Comparison of ENCODE assay signal across 18 mouse cellular contexts in the genomic region with DNA sequence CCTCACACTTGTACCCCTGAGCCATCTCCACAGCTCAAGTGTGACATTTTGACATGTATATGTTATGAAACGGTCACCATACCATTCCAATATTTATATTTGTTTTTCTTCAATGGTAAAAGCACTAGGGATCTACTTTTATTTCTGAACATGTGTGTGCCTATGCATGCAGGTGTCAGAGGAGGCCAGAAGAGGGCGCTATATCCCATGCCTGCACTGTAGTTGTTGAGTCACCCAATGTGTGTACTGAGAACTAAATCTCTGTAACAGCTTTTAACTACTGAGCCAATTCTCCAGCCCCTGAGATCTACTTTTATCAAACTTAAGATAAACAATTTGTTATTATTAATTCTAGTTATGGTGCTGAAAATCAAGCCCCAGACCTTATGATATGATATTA. TPM values are rescaled to one million over a fixed set of nuclear protein-coding genes. Genes with fewer than 3 reads are reported as not detected.
A peak's percentile ranks its signal among the peaks of the same experiment; 100 is the strongest.
DNase-seq lines count a peak whose midpoint lies in the region; ATAC-seq and TF ChIP-seq lines count a peak whose summit lies in the region.
"Had no signal": no experiment of that assay in that cellular context is flagged by ENCODE, and none has a peak within 500 bp of the region (broad histone marks: within the 10 kb centered on the region; RNA-seq: fewer than 3 reads in every experiment).

No protein-coding gene starts in this region.

- H3K4me1 ChIP-seq in hindbrain, embryonic 11.5 days (replicated peaks; ENCODE audit: control insufficient read depth, insufficient read depth, low read length) = no peaks in the 10 kb centered on the region
- no peaks in the 10 kb centered on the region for H3K4me1 ChIP-seq in hindbrain, embryonic 16.5 days (ENCODE audit: control insufficient read depth, insufficient read depth, low read depth, low read length)
- H3K4me1 ChIP-seq in lung, embryonic 14.5 days (ENCODE audit: insufficient read depth) = no peaks in the 10 kb centered on the region
- H3K4me1 ChIP-seq in cortical plate, adult 2 months (ENCODE audit: control insufficient read depth, insufficient read depth, low read length) = no peaks in the 10 kb centered on the region
- H3K4me1 ChIP-seq: hindbrain, embryonic 12.5 days; limb, embryonic 15.5 days had no signal

- 75% methylated on average over 2 of the region's 2 CpGs for WGBS in hindbrain, embryonic 11.5 days
- WGBS in hindbrain, embryonic 16.5 days = 82% methylated on average over 2 of the region's 2 CpGs
- 66% methylated on average over 2 of the region's 2 CpGs for WGBS in lung, embryonic 14.5 days

- no peak overlapping the region for H3K4me2 ChIP-seq in hindbrain, embryonic 11.5 days (replicated peaks; ENCODE audit: low read depth, low read length)
- no peak overlapping the region for H3K4me2 ChIP-seq in hindbrain, embryonic 16.5 days (ENCODE audit: low read length)
- no peak overlapping the region for H3K4me2 ChIP-seq in lung, embryonic 14.5 days
- H3K4me2 ChIP-seq: heart, embryonic 11.5 days; hindbrain, embryonic 12.5 days; limb, embryonic 15.5 days had no signal

- TF ChIP-seq CTCF in lung, embryonic 14.5 days (IDR thresholded peaks at IDR 0.05; ENCODE audit: low read depth) = peak; percentile 47; the same call in 1 of the 2 replicates
- TF ChIP-seq CTCF in cortical plate, adult 2 months (IDR thresholded peaks at IDR 0.05; ENCODE audit: extremely low read depth, insufficient read depth, low read length) = peak; percentile 37; the same call in 1 of the 2 replicates

- no peak overlapping the region for H3K27ac ChIP-seq in hindbrain, embryonic 11.5 days (ENCODE audit: low read depth, low read length)
- H3K27ac ChIP-seq in hindbrain, embryonic 16.5 days (ENCODE audit: low read depth, low read length) = no peak overlapping the region
- no peak overlapping the region for H3K27ac ChIP-seq in lung, embryonic 14.5 days (ENCODE audit: low read depth)
- H3K27ac ChIP-seq in cortical plate, adult 2 months (ENCODE audit: insufficient read depth, low read length) = no peak overlapping the region
- H3K27ac ChIP-seq: hindbrain, embryonic 12.5 days; limb, embryonic 15.5 days had no signal

- H3K36me3 ChIP-seq in hindbrain, embryonic 11.5 days (ENCODE audit: control insufficient read depth, insufficient read depth, low read length) = no peaks in the 10 kb centered on the region
- no peaks in the 10 kb centered on the region for H3K36me3 ChIP-seq in hindbrain, embryonic 16.5 days (ENCODE audit: control insufficient read depth, insufficient read depth, low read length)
- H3K36me3 ChIP-seq in lung, embryonic 14.5 days (ENCODE audit: insufficient read depth) = no peaks in the 10 kb centered on the region
- H3K36me3 ChIP-seq: hindbrain, embryonic 12.5 days; limb, embryonic 15.5 days had no signal

- no peaks in the 10 kb centered on the region for H3K27me3 ChIP-seq in hindbrain, embryonic 11.5 days (ENCODE audit: control insufficient read depth, insufficient read depth, low read length)
- no peaks in the 10 kb centered on the region for H3K27me3 ChIP-seq in hindbrain, embryonic 16.5 days (replicated peaks; ENCODE audit: control insufficient read depth, insufficient read depth, low read length)
- H3K27me3 ChIP-seq in lung, embryonic 14.5 days (ENCODE audit: insufficient read depth, low read length) = no peaks in the 10 kb centered on the region
- H3K27me3 ChIP-seq: hindbrain, embryonic 12.5 days; limb, embryonic 15.5 days had no signal

- H3K4me3 ChIP-seq in hindbrain, embryonic 11.5 days (ENCODE audit: low read depth, low read length) = no peak overlapping the region
- no peak overlapping the region for H3K4me3 ChIP-seq in hindbrain, embryonic 16.5 days (ENCODE audit: low read length)
- no peak overlapping the region for H3K4me3 ChIP-seq in lung, embryonic 14.5 days (ENCODE audit: low read depth, low read length)
- no peak overlapping the region for H3K4me3 ChIP-seq in cortical plate, adult 2 months (ENCODE audit: insufficient read depth, low read length)
- H3K4me3 ChIP-seq: hindbrain, embryonic 12.5 days; limb, embryonic 15.5 days had no signal

- TF ChIP-seq POLR2A in cortical plate, adult 2 months (IDR thresholded peaks at IDR 0.05; ENCODE audit: extremely low read depth, insufficient read depth, low read length) = no peak

- ATAC-seq in hindbrain, embryonic 11.5 days (ENCODE audit: low FRiP score) = no peak
- ATAC-seq in hindbrain, embryonic 16.5 days = no peak
- no peak for ATAC-seq in lung, embryonic 14.5 days (ENCODE audit: insufficient read depth)
- ATAC-seq: forebrain, embryonic 14.5 days had no signal

- no peaks in the 10 kb centered on the region for H3K9me3 ChIP-seq in hindbrain, embryonic 11.5 days (ENCODE audit: control insufficient read depth, low read length)
- H3K9me3 ChIP-seq in hindbrain, embryonic 16.5 days (ENCODE audit: control insufficient read depth, low read length) = no peaks in the 10 kb centered on the region
- no peaks in the 10 kb centered on the region for H3K9me3 ChIP-seq in lung, embryonic 14.5 days (ENCODE audit: low read depth, low read length)
- H3K9me3 ChIP-seq: hindbrain, embryonic 12.5 days; limb, embryonic 15.5 days had no signal

- H3K9ac ChIP-seq in hindbrain, embryonic 11.5 days (ENCODE audit: low read depth, low read length) = no peak overlapping the region
- no peak overlapping the region for H3K9ac ChIP-seq in hindbrain, embryonic 16.5 days (ENCODE audit: low read depth, low read length)
- H3K9ac ChIP-seq in lung, embryonic 14.5 days = no peak overlapping the region
- H3K9ac ChIP-seq: hindbrain, embryonic 12.5 days; limb, embryonic 15.5 days had no signal

- DNase-seq in adrenal gland, postnatal 14 days = peak; percentile 6
- DNase-seq in adrenal gland, postnatal 36 days = no peak
- peak; percentile 21 for DNase-seq in hindbrain, embryonic 11.5 days (ENCODE audit: low spot score)
- DNase-seq in lung, embryonic 14.5 days = peak; percentile 13
- no peak for DNase-seq in lung, postnatal 36 days
- no peak for DNase-seq in gastrocnemius, postnatal 4 days (ENCODE audit: low spot score in 2 of 2)
- DNase-seq: cerebellum, adult 8-10 months; gastrocnemius, postnatal 10 days; kidney, adult 18-20 months; lung, postnatal 4 days; midbrain, embryonic 14.5 days; thymus, postnatal 4 days had no signal

RNA-seq across cellular contexts. Expression of a gene that starts 48.2 kb away (rescaled TPM):
- total RNA-seq in adrenal gland, postnatal 14 days (2021) = 0.26 and 0.37 TPM in 2 replicates
- total RNA-seq in adrenal gland, postnatal 36 days (2021) = under 1 TPM; 0.36 to 0.96 TPM
- 18.0 and 19.4 TPM in 2 replicates for polyA plus RNA-seq in hindbrain, embryonic 11.5 days (2014; fragmentation: Nextera tagmentation; extraction: Ambion mirVana)
- polyA plus RNA-seq in hindbrain, embryonic 16.5 days (2015; fragmentation: Nextera tagmentation; extraction: Ambion mirVana) = 62.3 and 64.5 TPM in 2 replicates
- polyA plus RNA-seq in lung, embryonic 14.5 days (2014; fragmentation: Nextera tagmentation; extraction: Ambion mirVana) = 0.83 and 2.1 TPM in 2 replicates
- polyA plus RNA-seq in cortical plate, adult 2 months (2012; rRNA removed) = 32.0 and 32.9 TPM in 2 replicates
- 10 to 100 TPM; 19.4 to 21.2 TPM for total RNA-seq in gastrocnemius, postnatal 4 days (2021)

Comparison
In these comparisons a context has a peak if more than half of its experiments do, and no peak if none do; other contexts are left out.
1. DNase-seq: peak in adrenal gland, postnatal 14 days (single experiment), hindbrain, embryonic 11.5 days (single experiment) and lung, embryonic 14.5 days (single experiment); none in adrenal gland, postnatal 36 days (0 of 2), lung, postnatal 36 days (single experiment) and gastrocnemius, postnatal 4 days (0 of 2).